Mouse (Mus musculus): ENCODE measurements around the gene Atg10.

Gene Atg10

DNA sequence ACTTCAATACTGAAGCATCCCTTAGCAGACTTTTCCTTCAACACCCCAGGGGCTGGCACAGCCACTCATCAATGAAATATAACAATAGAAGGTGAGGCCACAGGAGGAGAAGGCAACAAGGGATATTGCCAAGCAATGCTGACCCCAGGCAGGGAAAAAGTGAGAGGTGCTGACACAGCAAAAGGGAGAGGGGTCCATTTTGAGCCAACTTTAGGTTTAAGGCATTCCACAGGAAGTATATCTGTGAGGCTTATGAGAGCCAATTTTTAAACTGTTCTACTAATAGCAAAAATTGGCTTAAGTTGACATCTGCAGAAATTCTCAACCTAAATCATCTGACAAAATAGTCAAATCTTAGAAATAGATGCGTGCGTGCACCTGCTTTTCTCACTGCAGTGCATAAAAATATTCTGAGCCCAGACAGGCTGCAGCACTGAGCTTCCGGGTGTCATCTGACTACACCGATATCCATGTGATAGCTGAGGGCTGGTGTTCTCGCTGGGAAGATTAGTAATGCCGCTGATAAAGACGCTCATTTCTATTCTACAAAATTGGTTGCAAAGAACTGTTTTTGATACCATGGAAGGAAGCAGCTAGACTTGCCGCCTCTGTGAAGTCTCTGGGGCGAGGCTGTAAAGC is 116.3 kb downstream of the Atg10 start:
- no peak for DNase-seq

- DNase-seq = no peak
Observed at GRCm38 (mm10) chr13:91102238-91102637, 121.5 kb downstream of the Atg10 start.

DNA sequence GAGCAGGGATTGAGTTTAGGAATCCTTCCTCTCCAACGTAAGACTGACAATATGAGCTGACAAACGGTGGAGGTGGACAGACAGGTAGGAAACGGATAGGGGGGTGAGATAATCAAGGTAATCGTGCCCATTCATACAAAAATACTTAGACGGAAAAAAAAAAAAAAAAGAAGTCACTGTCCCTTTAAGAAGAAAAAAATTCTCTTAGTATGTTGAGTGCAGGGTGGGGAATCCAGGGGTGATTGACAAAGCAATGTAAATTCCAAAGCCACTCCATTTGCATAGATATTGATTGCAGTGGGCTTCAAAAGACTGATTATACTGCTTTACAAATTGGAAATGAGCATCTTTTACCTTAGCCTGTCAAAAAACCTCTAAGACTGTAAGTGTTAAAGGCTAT is 123.4 kb downstream of the Atg10 start:
- no peak for DNase-seq

GRCm38 (mm10) chr13:91094851-91095250 is 128.9 kb downstream of the Atg10 start:
- no peak for DNase-seq

- no peak for DNase-seq
Observed at GRCm38 (mm10) chr13:91094196-91094595, 129.6 kb downstream of the Atg10 start.

DNA sequence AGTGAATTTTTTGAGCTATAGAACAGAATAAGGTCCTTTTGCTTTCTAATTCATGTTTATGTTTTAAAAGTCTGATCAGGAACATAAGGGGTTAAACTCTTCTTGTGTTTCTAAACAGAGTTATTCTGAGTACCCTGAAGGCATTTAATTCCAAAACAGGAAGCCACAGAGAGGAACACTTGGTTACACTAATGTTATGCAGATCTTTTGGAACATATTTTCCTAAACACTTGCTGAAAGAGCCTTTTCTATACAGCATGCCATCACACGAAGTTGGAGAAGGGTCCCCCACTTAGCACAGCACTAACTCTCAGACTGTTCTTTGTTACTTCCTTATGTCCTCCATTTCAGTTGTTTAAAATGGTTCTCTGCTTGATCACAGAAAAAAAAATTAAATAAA is 130.2 kb downstream of the Atg10 start:
- DNase-seq = no peak

DNA sequence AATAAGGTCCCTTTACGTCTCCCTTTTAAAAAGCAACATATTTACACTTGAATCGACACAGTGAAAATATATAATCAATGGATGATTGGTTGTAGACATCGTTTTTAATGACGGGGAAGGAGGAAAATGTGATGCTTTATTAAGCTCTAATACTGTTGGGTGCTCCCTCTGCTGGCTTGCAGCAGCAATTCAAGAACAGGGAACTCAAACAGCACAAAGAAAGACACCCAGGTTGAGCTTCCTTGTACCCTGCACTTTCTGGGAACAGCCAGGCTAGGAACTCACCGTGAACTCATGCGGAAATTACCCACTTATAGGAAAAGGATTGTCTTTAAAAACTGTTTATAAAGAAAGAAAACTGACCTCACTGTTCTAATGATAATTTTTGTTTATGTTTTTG is 130.6 kb downstream of the Atg10 start:
- peak; percentile 25 to 34 for DNase-seq

GRCm38 (mm10) chr13:91091731-91092190 is 132.0 kb downstream of the Atg10 start:
- no peak for DNase-seq

DNA sequence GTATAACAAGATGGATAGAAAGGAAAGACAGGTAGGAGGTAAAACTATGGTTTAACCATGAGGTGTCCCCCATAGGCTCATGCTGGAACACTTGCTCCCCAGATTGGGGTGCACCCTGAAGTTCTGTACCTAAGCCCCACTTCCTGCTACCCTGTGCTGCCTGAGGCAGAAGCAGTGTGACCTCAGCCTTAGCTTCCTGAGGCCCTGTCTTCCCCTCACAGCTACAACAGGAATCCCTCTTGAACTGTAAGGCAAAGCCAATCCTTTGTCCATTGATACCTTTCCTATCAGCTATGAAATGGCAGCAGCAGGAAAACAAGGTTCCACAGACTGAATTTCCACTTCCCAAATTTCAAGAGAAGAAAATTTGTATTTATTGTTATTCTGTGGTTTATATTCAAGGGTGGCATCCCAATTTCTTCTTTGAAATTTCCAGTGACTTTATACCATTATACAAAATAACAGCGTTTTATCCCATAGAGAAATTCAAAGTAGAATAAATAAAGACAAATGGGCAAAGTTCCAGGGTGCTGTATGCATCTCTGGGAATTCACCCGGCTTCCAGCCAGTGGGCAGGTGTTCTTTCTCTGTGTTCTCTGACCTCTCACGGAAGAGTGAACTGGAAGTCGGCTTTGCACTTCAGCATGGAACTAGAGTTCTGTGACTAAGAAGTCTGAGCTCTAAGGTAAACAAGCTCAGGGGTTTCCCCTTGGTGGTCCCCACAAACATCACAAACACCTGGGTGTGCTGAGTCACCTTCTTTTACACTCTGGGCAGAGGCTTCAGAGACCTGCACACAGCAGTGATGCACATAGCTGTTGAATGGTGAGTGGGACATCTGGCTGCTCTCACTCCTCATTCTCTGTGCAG is 132.7 kb downstream of the Atg10 start:
- DNase-seq = no peak

DNA sequence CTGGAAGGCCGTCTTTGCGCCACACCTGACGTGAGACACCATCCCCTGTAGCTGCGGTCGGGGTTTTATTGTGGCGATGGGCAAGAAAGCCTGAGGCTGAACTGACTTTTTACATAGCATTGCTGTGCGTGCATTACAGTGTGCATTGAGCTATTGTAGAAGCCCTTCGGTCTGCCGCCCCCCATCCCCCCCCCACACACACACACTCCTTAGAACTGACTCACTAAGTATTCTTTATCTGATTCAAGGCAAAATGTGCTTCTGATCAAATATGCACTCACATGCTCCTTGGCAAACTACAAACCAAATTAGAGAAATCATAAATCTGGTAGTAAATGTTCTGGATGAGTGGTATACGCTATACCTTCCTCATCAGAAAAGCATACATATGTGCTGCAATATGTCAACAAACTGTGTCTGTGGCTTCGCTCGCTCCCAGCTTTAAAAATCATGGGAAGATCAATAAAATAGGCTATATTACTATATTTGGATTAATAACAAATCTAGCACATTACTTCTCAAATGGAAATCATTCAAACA is 137.3 kb downstream of the Atg10 start:
- no peak for DNase-seq

DNA sequence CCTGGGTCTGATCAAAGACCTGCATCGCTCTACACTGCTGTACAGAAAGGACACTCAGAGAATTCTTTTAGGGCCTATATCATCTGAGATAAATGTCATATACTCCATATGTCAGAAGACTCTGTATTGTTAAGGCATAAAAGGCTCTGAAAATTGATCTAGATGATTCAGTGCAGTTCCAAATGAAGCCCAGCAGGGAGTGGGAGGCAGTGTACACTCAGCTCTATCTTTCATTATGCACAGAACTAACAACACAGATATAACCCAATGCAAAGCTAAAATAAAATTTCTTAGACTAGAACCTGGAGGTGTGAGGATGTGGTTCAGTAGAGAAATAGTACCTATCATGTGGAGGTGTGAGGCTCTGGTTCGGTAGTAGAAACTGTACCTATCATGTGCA is 151.4 kb downstream of the Atg10 start:
- DNase-seq = no peak

DNA sequence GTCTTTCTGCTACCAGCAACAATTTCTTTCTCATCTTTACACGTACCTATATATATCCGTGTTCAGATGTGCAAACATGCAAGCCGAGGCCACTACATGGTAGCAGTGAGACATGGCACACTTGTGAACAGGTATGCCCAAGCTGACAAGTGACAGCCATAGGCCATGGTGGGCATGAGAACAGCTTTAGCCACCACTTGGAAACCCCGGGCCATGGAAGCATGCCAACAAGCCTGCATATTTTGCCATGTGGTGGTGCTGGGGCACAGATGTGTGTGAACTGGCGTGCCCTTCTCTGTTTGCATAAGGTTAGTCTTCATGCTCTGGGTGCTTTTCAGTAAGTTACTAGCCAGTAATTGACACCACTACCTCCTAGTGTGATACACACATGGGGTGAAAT is 162.9 kb downstream of the Atg10 start:
- DNase-seq = no peak

GRCm38 (mm10) chr13:91048171-91048570 is 175.6 kb downstream of the Atg10 start:
- DNase-seq = no peak

GRCm38 (mm10) chr13:91046851-91047250 is 176.9 kb downstream of the Atg10 start:
- DNase-seq = no peak

DNA sequence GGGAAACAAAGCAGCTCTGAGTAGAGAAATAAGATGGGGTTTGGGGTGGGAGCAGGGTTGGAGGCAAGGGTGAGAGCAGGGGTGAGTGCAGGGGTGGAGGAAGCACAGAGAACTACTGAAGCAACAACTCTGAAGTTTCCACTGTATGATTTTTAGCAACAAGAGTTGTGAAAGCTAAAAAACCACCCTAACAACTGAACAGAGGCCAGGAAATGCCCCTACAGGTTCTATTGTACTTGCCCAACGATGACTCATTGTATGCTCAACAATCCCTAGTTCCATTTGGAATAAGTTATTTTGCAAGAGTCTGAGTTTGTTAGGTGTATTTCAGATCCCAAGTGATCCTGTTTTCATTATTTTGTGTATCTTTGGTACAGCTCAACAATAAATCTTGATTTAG is 182.5 kb downstream of the Atg10 start:
- DNase-seq = no peak

DNA sequence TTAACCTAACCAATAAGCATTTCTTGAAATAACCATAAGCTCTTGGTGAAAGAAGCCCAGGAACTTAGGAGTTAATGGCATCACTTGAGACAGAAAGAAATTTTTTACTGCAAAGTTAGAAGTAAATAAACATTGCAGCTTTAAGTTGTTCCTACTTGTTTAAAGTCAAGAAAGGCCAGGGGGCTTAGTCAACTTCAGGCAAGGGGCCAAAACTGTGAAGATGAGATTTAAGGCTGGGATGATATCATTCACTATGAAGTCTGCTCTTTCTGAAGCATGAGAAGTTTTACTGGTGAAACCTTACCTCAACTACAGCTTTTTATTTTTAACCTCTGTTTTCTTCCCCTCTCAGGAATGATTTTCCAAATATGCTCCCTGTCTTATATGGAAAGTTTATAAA is 183.3 kb downstream of the Atg10 start:
- no peak for DNase-seq

GRCm38 (mm10) chr13:91039201-91039807 is 184.5 kb downstream of the Atg10 start:
- DNase-seq = peak; percentile 49 to 50

DNA sequence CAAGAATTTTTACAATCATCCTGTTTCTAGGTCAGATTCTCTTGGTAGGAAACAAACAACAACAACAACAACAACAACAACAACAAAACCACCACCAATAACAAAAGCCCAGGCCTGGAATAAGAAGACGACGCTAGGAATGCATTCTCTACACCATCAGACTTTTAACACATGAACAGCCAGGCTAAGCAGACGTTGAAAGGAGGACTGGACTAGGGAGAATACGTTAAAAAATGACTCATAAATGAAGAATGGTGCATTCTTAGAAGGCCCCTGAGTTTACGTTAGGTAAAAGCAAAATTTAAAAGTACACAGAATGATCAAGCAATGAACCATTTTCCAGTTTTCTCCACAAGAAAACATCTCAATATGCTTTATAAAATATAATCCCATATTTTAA is 185.1 kb downstream of the Atg10 start:
- DNase-seq = no peak

- no peak for DNase-seq
Observed at GRCm38 (mm10) chr13:91038034-91038433, 185.7 kb downstream of the Atg10 start.

DNA sequence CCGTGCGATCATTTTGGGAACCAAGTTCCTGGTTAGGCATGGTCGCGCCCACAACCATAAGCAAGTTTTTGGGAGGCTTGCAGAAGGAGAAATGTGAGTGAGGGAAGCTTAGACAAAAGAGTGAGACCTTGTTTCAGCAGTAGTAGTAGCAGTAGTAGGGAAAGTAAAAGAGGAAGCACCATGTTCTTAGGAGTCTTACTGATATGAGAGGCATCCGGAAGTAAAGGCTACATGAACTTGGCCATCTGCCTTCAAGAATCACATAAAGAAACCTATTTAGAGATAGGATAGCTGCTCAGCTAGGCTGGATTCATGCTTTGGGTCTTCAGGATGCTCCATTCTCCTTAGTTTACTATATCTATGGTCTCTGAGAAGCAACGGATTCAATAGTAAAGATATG is 186.4 kb downstream of the Atg10 start:
- DNase-seq = no peak

DNA sequence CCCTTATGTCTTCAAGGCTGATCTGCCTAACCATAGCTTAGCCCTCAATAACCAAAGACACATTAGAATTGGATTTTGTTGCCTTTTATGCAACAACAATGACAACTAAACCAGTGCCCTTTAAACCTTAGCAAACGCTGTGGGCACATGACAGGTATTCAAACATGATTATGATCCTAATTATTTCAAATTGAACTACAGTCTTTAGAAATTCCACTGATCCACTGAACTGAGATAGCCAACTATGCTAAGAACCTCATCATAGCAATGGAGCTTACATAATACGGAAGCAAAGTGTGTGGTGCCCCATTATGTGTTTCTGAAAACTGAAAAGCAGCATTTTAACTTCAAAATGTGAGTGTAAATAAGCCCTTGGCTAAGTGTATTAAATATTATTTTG is 191.9 kb downstream of the Atg10 start:
- no peak for DNase-seq

DNA sequence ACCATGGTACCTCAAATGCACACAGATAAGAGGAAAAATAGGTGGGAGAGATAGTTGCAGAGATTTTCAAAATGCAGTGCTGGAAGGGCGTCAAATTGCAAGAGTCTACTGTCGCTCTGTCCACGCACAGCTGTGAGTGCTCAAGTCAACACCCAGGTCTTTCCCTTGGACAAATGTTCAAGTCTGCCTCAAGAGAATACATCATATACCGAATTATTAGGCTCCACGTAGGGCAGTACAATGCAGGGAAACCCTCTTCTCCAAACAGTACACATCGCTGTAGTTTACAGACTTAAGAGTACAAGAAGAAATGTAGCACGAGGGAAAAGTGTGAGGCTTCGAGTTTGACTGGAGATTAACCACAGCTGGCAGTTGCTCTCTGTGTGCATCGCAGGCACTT is 200.3 kb downstream of the Atg10 start:
- no peak for DNase-seq

GRCm38 (mm10) chr13:91011851-91012250 is 211.9 kb downstream of the Atg10 start:
- no peak for DNase-seq
